Mouse (Mus musculus): Measurements from ENCODE around the gene Olfr684. TPM values are rescaled to one million over a fixed set of nuclear protein-coding genes. Genes with fewer than 3 reads are reported as not detected.

Olfr684 gene
- not detected in 2 replicates for polyA plus RNA-seq (2012; rRNA removed; ENCODE audit: low replicate concordance)

DNA sequence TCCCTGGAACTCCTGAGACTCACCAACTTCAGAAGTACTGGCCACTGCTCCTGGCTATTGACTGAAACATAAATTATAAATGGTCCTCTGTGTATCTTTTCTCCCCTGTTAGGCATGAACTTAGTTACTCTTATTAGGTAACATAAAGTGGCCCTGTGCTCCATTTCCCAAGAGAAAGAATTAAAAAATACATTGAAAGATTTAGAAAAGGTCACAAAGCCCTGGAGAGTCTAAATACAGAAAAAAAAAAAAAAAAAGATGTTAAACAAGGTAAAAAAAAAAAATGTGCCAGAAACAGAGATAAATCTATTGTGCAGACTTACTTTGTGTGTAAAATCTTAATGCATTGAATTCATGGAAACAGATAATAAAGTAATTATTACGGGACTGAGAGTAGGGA is at the start of gene Olfr684:
TSS of gene Olfr684 (minus strand) at position 101 of the 400 bp plus-strand sequence.

DNA sequence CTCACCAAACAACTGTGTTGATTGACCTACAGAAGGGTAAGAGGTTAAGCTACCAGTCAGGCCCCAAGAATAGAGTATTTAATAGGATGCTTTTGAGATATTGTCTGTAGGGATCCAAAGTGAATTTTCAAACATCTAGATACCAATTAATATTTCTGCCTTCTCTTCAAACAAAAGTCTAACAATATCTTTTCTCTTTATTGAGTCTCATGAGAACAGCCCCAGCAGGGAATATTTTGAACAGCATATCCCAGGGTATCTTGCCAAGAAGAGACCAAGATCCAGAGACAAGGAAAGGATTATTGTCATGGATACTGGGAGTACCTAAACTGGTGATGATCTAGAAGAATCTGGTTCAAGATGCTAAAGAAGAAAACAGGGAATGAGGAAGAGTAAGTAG is 43.9 kb upstream of the Olfr684 start, which contains the start of gene Olfr686:
TSS of gene Olfr686 (minus strand) at position 101 of the 400 bp plus-strand sequence.

GRCm38 (mm10) chr7:105185912-105186311 is 22.5 kb upstream of the Olfr684 start, which contains the start of gene Olfr685:
Olfr685 (minus strand) TSS chr7:105186012.

GRCm38 (mm10) chr7:105146912-105147311 is 16.5 kb downstream of the Olfr684 start, which contains the start of gene Olfr683:
Olfr683 (minus strand) TSS chr7:105147012.

DNA sequence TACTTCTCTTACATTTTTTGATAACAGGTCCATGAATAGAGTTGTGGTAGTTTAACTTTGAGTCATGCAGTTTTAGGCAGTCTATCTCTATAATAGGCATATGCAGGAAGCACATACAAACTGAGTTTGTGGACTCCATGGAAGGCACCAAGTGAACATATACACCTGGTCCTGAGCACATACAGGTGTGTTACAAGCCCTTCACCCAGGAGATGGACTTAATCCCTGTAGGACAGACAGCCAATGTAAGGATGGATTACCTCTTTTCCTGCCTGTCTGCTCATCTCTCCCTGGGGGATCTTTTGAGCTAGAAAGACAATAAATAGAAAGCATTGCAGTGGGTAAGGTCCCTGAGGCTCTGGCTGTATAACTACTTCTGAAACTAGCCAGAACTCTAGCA is 46.9 kb downstream of the Olfr684 start, which contains the start of gene Olfr681:
TSS of gene Olfr681 (plus strand) at position 301 of the 400 bp plus-strand sequence.

Other genes starting within 250 kb of the Olfr684 start
- gene Olfr667, start 242.2 kb downstream of the Olfr684 start, polyA plus RNA-seq (2012; rRNA removed; ENCODE audit: low replicate concordance) = not detected in 2 replicates
- gene Olfr668, start 235.6 kb downstream of the Olfr684 start, polyA plus RNA-seq (2012; rRNA removed; ENCODE audit: low replicate concordance) = not detected in 2 replicates
- not detected in 2 replicates for gene Olfr669, start 229.4 kb downstream of the Olfr684 start, polyA plus RNA-seq (2012; rRNA removed; ENCODE audit: low replicate concordance)
- not detected in 2 replicates for gene Olfr670, start 201.0 kb downstream of the Olfr684 start, polyA plus RNA-seq (2012; rRNA removed; ENCODE audit: low replicate concordance)
- gene Olfr671, start 184.5 kb downstream of the Olfr684 start, polyA plus RNA-seq (2012; rRNA removed; ENCODE audit: low replicate concordance) = not detected in 2 replicates
- not detected in 2 replicates for gene Olfr672, start 161.6 kb downstream of the Olfr684 start, polyA plus RNA-seq (2012; rRNA removed; ENCODE audit: low replicate concordance)
- not detected in 2 replicates for gene Olfr675, start 135.2 kb downstream of the Olfr684 start, polyA plus RNA-seq (2012; rRNA removed; ENCODE audit: low replicate concordance)
- gene Olfr676, start 131.0 kb downstream of the Olfr684 start, polyA plus RNA-seq (2012; rRNA removed; ENCODE audit: low replicate concordance) = not detected in 2 replicates
- gene Olfr677, start 112.3 kb downstream of the Olfr684 start, polyA plus RNA-seq (2012; rRNA removed; ENCODE audit: low replicate concordance) = not detected in 2 replicates
- gene Olfr678, start 99.2 kb downstream of the Olfr684 start, polyA plus RNA-seq (2012; rRNA removed; ENCODE audit: low replicate concordance) = not detected in 2 replicates
- gene Olfr679, start 82.4 kb downstream of the Olfr684 start, polyA plus RNA-seq (2012; rRNA removed; ENCODE audit: low replicate concordance) = not detected in 2 replicates
- not detected in 2 replicates for gene Olfr680-ps1, start 70.8 kb downstream of the Olfr684 start, polyA plus RNA-seq (2012; rRNA removed; ENCODE audit: low replicate concordance)
- not detected in 2 replicates for gene Olfr681, start 46.8 kb downstream of the Olfr684 start, polyA plus RNA-seq (2012; rRNA removed; ENCODE audit: low replicate concordance)
- not detected in 2 replicates for gene Olfr683, start 16.6 kb downstream of the Olfr684 start, polyA plus RNA-seq (2012; rRNA removed; ENCODE audit: low replicate concordance)
- not detected in 2 replicates for gene Olfr685, start 22.4 kb upstream of the Olfr684 start, polyA plus RNA-seq (2012; rRNA removed; ENCODE audit: low replicate concordance)
- gene Olfr686, start 43.8 kb upstream of the Olfr684 start, polyA plus RNA-seq (2012; rRNA removed; ENCODE audit: low replicate concordance) = not detected in 2 replicates
- not detected in 2 replicates for gene Olfr688, start 124.4 kb upstream of the Olfr684 start, polyA plus RNA-seq (2012; rRNA removed; ENCODE audit: low replicate concordance)
- not detected in 2 replicates for gene Olfr689, start 147.5 kb upstream of the Olfr684 start, polyA plus RNA-seq (2012; rRNA removed; ENCODE audit: low replicate concordance)
- not detected in 2 replicates for gene Olfr690, start 170.5 kb upstream of the Olfr684 start, polyA plus RNA-seq (2012; rRNA removed; ENCODE audit: low replicate concordance)
- gene Olfr691, start 178.6 kb upstream of the Olfr684 start, polyA plus RNA-seq (2012; rRNA removed; ENCODE audit: low replicate concordance) = not detected in 2 replicates
- gene Olfr692, start 204.6 kb upstream of the Olfr684 start, polyA plus RNA-seq (2012; rRNA removed; ENCODE audit: low replicate concordance) = not detected in 2 replicates
- gene Gm5901, start 211.4 kb upstream of the Olfr684 start, polyA plus RNA-seq (2012; rRNA removed; ENCODE audit: low replicate concordance) = not detected in 2 replicates
- gene Fam160a2, start 236.4 kb upstream of the Olfr684 start, polyA plus RNA-seq (2012; rRNA removed; ENCODE audit: low replicate concordance) = 59.1 and 65.1 TPM in 2 replicates
- gene Cnga4, start 240.9 kb upstream of the Olfr684 start, polyA plus RNA-seq (2012; rRNA removed; ENCODE audit: low replicate concordance) = 0.27 and 0.30 TPM in 2 replicates